Mouse (Mus musculus) layer of hippocampus, adult 9-11 months (tissue): ENCODE results near the gene Klc4.

ENCODE experiments used
- DNase-seq: peaks from one replicate; pipeline ENCODE4 v3.0.0; 2022

Gene Klc4

DNA sequence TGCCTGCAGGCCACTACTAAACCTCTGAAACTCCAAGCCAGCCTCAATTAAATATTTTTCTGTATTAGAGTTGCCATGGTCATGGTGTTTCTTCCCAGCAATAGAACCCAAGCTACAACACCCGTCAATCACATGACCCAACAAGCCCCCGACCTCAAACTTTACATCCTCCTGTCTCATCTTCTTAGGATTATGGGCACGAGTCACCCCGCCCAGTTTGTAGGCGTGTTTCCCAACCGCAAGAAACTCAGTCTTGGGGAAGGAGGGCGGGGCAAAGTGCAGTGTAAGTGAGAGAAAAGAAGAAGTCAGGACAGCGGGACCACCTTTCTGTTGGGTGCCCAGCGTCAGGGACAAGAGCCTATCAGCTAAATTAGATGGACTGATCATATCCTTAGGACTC, 57.6 kb downstream of the Klc4 start:
- no peak for DNase-seq

DNA sequence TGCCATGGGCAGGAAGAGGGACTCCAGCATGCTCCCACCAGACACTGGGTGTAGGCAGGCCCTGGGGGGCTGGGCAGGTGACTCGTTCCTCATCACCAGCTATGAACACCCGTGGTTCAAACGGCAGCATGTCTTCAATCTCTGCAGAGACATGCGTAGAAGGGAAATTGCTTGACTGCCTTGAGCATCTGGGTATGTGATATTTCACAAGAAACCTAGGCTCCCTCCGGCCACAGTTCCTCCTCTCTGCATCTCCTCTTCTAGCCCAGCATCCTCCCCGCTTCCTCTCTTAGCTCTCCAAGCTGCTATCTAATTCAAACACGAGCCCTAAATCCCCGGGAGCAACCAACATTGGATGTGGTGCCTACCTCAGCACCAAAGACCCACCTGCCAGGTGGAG, 59.5 kb downstream of the Klc4 start:
- DNase-seq: no peak
